13 mouse cellular contexts compared by ENCODE assay signal in genomic region chr8:120553441-120554123, GRCm38 (mm10). TPM values are rescaled to one million over a fixed set of nuclear protein-coding genes. Genes with fewer than 3 reads are reported as not detected.
DNase-seq lines count a peak whose midpoint lies in the region; ATAC-seq and TF ChIP-seq lines count a peak whose summit lies in the region.
"Had no signal": no experiment of that assay in that cellular context is flagged by ENCODE, and none has a peak within 500 bp of the region (broad histone marks: within the 10 kb centered on the region; RNA-seq: fewer than 3 reads in every experiment).

No protein-coding gene starts in this region.

- H3K4me2 ChIP-seq in forebrain, embryonic 13.5 days = no peak overlapping the region
- H3K4me2 ChIP-seq in kidney, postnatal 0 days (ENCODE audit: low read length) = no peak overlapping the region
- H3K4me2 ChIP-seq: embryonic facial prominence, embryonic 12.5 days had no signal

- peaks cover 100% of the 10 kb centered on the region for H3K4me1 ChIP-seq in forebrain, embryonic 10.5 days
- peaks cover 99% of the 10 kb centered on the region for H3K4me1 ChIP-seq in forebrain, embryonic 13.5 days
- peaks cover 28% of the 10 kb centered on the region for H3K4me1 ChIP-seq in kidney, postnatal 0 days (replicated peaks; ENCODE audit: insufficient read depth, low read length)
- H3K4me1 ChIP-seq in olfactory bulb, adult 2 months (ENCODE audit: control insufficient read depth, insufficient read depth, low read length) = peaks cover 99% of the 10 kb centered on the region

- 90% methylated on average over 24 of the region's 24 CpGs for WGBS in forebrain, embryonic 10.5 days
- 89% methylated on average over 24 of the region's 24 CpGs for WGBS in forebrain, embryonic 13.5 days
- WGBS in kidney, postnatal 0 days = 89% methylated on average over 24 of the region's 24 CpGs
- 77% methylated on average over 24 of the region's 24 CpGs for WGBS in olfactory bulb, adult 2 months

- H3K27me3 ChIP-seq in forebrain, embryonic 10.5 days (ENCODE audit: poor library complexity, severe bottlenecking) = peaks cover 52% of the 10 kb centered on the region
- H3K27me3 ChIP-seq in forebrain, embryonic 13.5 days = no peaks in the 10 kb centered on the region
- H3K27me3 ChIP-seq in kidney, postnatal 0 days (ENCODE audit: insufficient read depth, low read length) = no peaks in the 10 kb centered on the region
- H3K27me3 ChIP-seq: embryonic facial prominence, embryonic 12.5 days; Patski had no signal

- TF ChIP-seq CTCF in kidney, postnatal 0 days (IDR thresholded peaks at IDR 0.05; ENCODE audit: low read depth) = peak; percentile 14; the same call in 1 of the 2 replicates
- no peak for TF ChIP-seq CTCF in olfactory bulb, adult 2 months (IDR thresholded peaks at IDR 0.05; ENCODE audit: insufficient read depth, low read depth, low read length)

- peak overlapping the region; percentile 54 for H3K27ac ChIP-seq in forebrain, embryonic 10.5 days
- no peak overlapping the region for H3K27ac ChIP-seq in forebrain, embryonic 13.5 days
- H3K27ac ChIP-seq in kidney, postnatal 0 days = no peak overlapping the region
- peak overlapping the region; percentile 7; the same call in 1 of the 2 replicates for H3K27ac ChIP-seq in olfactory bulb, adult 2 months (ENCODE audit: insufficient read depth, low read depth, low read length)
- H3K27ac ChIP-seq: embryonic facial prominence, embryonic 12.5 days had no signal

- ATAC-seq in forebrain, embryonic 13.5 days = no peak
- no peak for ATAC-seq in kidney, postnatal 0 days (replicated peaks; ENCODE audit: low FRiP score, low read depth)
- ATAC-seq: Patski had no signal

- H3K4me3 ChIP-seq in forebrain, embryonic 10.5 days = no peak overlapping the region
- no peak overlapping the region for H3K4me3 ChIP-seq in forebrain, embryonic 13.5 days
- H3K4me3 ChIP-seq in kidney, postnatal 0 days (replicated peaks; ENCODE audit: low read depth, low read length) = no peak overlapping the region
- no peak overlapping the region for H3K4me3 ChIP-seq in olfactory bulb, adult 2 months (ENCODE audit: insufficient read depth, low read depth, low read length)
- H3K4me3 ChIP-seq: embryonic facial prominence, embryonic 12.5 days had no signal

- no peaks in the 10 kb centered on the region for H3K9me3 ChIP-seq in forebrain, embryonic 10.5 days
- H3K9me3 ChIP-seq in forebrain, embryonic 13.5 days (replicated peaks) = no peaks in the 10 kb centered on the region
- no peaks in the 10 kb centered on the region for H3K9me3 ChIP-seq in kidney, postnatal 0 days (replicated peaks; ENCODE audit: low read length)
- H3K9me3 ChIP-seq: embryonic facial prominence, embryonic 12.5 days had no signal

- DNase-seq in forebrain, embryonic 10.5 days (ENCODE audit: extremely low spot score, low spot score) = no peak
- DNase-seq in kidney, postnatal 0 days (ENCODE audit: low spot score) = no peak
- no peak for DNase-seq in kidney, adult 18-20 months
- peak; percentile 47 for DNase-seq in MN1 (ENCODE audit: low spot score)
- no peak for DNase-seq in left cerebral cortex, postnatal 25 days (ENCODE audit: low spot score in 2 of 2)
- no peak for DNase-seq in left cerebral cortex, adult 11 months (ENCODE audit: low spot score)
- DNase-seq: adrenal gland, postnatal 25 days; cerebellum, adult 2 months; heart, postnatal 10 days had no signal

- no peak for TF ChIP-seq POLR2A in olfactory bulb, adult 2 months (IDR thresholded peaks at IDR 0.05; ENCODE audit: insufficient read depth, low read depth, low read length)

- intact Hi-C loops in left cerebral cortex, postnatal 25 days (cut with DNase I) = no loop called here

- H3K9ac ChIP-seq in forebrain, embryonic 13.5 days = no peak overlapping the region
- H3K9ac ChIP-seq in kidney, postnatal 0 days (ENCODE audit: low read depth, low read length) = no peak overlapping the region
- H3K9ac ChIP-seq: embryonic facial prominence, embryonic 12.5 days had no signal

- H3K36me3 ChIP-seq in forebrain, embryonic 10.5 days (replicated peaks) = peaks cover 36% of the 10 kb centered on the region
- H3K36me3 ChIP-seq in forebrain, embryonic 13.5 days (ENCODE audit: poor library complexity, severe bottlenecking) = peaks cover 25% of the 10 kb centered on the region
- peaks cover 6% of the 10 kb centered on the region; the same call in 1 of the 2 replicates for H3K36me3 ChIP-seq in kidney, postnatal 0 days (ENCODE audit: insufficient read depth, low read length)

RNA-seq across cellular contexts. Expression of gene Gins2, which starts 35.5 kb away (rescaled TPM):
- 154 and 158 TPM in 2 replicates for polyA plus RNA-seq in forebrain, embryonic 10.5 days (2016; fragmentation: Nextera tagmentation; extraction: Ambion mirVana)
- 66.9 and 79.8 TPM in 2 replicates for polyA plus RNA-seq in forebrain, embryonic 13.5 days (2015; fragmentation: Nextera tagmentation; extraction: Ambion mirVana)
- 54.0 and 70.0 TPM in 2 replicates for polyA plus RNA-seq in kidney, postnatal 0 days (2015; fragmentation: Nextera tagmentation; extraction: Ambion mirVana)
- not detected in 2 replicates for polyA plus RNA-seq in olfactory bulb, adult 2 months (2012; ENCODE audit: insufficient read depth, insufficient read length, low replicate concordance, missing spikeins)
- 1 to 10 TPM; 1.6 to 1.8 TPM for total RNA-seq in left cerebral cortex, postnatal 25 days (2021)

Comparison
In these comparisons a context has a peak if more than half of its experiments do, and no peak if none do; other contexts are left out.
1. H3K27ac ChIP-seq: peak in forebrain, embryonic 10.5 days (single experiment) and olfactory bulb, adult 2 months (single experiment); none in forebrain, embryonic 13.5 days (single experiment) and kidney, postnatal 0 days (single experiment).
2. RNA of gene Gins2, which starts 35.5 kb away (polyA plus RNA-seq): 154 to 158 TPM in forebrain, embryonic 10.5 days, 66.9 to 79.8 TPM in forebrain, embryonic 13.5 days and 54.0 to 70.0 TPM in kidney, postnatal 0 days; not detected in olfactory bulb, adult 2 months; every median in the first group is over 10 times any median in the second.